Mouse (Mus musculus) heart, embryonic 14.5 days (tissue): ENCODE results near the gene Pdxp. TPM values are rescaled to one million over a fixed set of nuclear protein-coding genes. Genes with fewer than 3 reads are reported as not detected.
A peak's percentile ranks its signal among the peaks of the same experiment; 100 is the strongest.

ENCODE experiments used
- ATAC-seq: fragments of 200-750 bp; cut with Nextera tagmentation; 2 replicates; pipeline ENCODE4 v1.8.0; 2017; ENCODE audit warnings: low read depth, moderate TSS enrichment; ENCODE audit not compliant: insufficient number of reproducible peaks, insufficient read depth, low FRiP score
- H3K27ac ChIP-seq, 2 experiments: fragments of 200-500 bp in 1 of 2; fragments of 300-500 bp in 1 of 2; sonication (generic) in 1 of 2; replicated peaks in 1 of 2; 2 replicates each; pipeline ENCODE4 v1.5.1; 2012 to 2014; ENCODE audit warnings: low read depth in 2 of 2, low read length in 2 of 2, control low read depth in 1 of 2, mild to moderate bottlenecking in 1 of 2, mixed read lengths in 1 of 2; ENCODE audit not compliant: control insufficient read depth in 1 of 2, insufficient read depth in 1 of 2
- H3K27me3 ChIP-seq: fragments of 300-500 bp; sonication (generic); 2 replicates; pipeline ENCODE4 v1.6.1; 2014; ENCODE audit warnings: mild to moderate bottlenecking, low read length, control low read depth; ENCODE audit not compliant: control insufficient read depth, insufficient read depth
- H3K36me3 ChIP-seq: fragments of 300-500 bp; sonication (generic); 2 replicates; pipeline ENCODE4 v1.6.1; 2014; ENCODE audit warnings: mild to moderate bottlenecking, control low read depth, low read length, mixed read lengths; ENCODE audit not compliant: control insufficient read depth, insufficient read depth
- H3K4me1 ChIP-seq, 2 experiments: fragments of 200-500 bp in 1 of 2; fragments of 300-500 bp in 1 of 2; sonication (generic) in 1 of 2; 2 replicates each; pipeline ENCODE4 v1.6.1; 2012 to 2014; ENCODE audit warnings: low read length in 2 of 2, control low read depth in 1 of 2, mixed read lengths in 1 of 2; ENCODE audit not compliant: control insufficient read depth in 2 of 2, insufficient read depth in 2 of 2
- H3K4me2 ChIP-seq: fragments of 300-500 bp; sonication (generic); 2 replicates; pipeline ENCODE4 v1.6.1; 2014; ENCODE audit warnings: mild to moderate bottlenecking, low read length
- H3K4me3 ChIP-seq, 2 experiments: fragments of 200-500 bp in 1 of 2; fragments of 300-500 bp in 1 of 2; sonication (generic) in 1 of 2; 2 replicates each; pipeline ENCODE4 v1.5.1; 2012 to 2014; ENCODE audit warnings: low read length in 2 of 2, mild to moderate bottlenecking in 2 of 2, control low read depth in 1 of 2, low read depth in 1 of 2, moderate library complexity in 1 of 2; ENCODE audit not compliant: control insufficient read depth in 1 of 2, insufficient read depth in 1 of 2
- H3K9ac ChIP-seq: fragments of 300-500 bp; sonication (generic); 2 replicates; pipeline ENCODE4 v1.6.1; 2014; ENCODE audit warnings: mild to moderate bottlenecking, low read length
- H3K9me3 ChIP-seq: fragments of 300-500 bp; sonication (generic); 2 replicates; pipeline ENCODE4 v1.6.1; 2016; ENCODE audit warnings: low read length, control low read depth; ENCODE audit not compliant: control insufficient read depth
- WGBS: fragments of 180-500 bp; shearing (Covaris S2); extraction: QIAGEN DNeasy Blood & Tissue Kit; methylation state at CpG from one replicate; pipeline ENCODE4 v1.1.7; 2014; 5-methylcytosine and 5-hydroxymethylcytosine counted together
- polyA plus RNA-seq: library from polyadenylated mRNA; unstranded; fragments of >200 nt; fragmentation: Nextera tagmentation; extraction: Ambion mirVana; gene quantifications from 2 replicates; pipeline ENCODE4 v1.2.1, GENCODE M21; 2014

Gene Pdxp
- polyA plus RNA-seq, result 26.2 and 26.6 TPM in 2 replicates

DNA sequence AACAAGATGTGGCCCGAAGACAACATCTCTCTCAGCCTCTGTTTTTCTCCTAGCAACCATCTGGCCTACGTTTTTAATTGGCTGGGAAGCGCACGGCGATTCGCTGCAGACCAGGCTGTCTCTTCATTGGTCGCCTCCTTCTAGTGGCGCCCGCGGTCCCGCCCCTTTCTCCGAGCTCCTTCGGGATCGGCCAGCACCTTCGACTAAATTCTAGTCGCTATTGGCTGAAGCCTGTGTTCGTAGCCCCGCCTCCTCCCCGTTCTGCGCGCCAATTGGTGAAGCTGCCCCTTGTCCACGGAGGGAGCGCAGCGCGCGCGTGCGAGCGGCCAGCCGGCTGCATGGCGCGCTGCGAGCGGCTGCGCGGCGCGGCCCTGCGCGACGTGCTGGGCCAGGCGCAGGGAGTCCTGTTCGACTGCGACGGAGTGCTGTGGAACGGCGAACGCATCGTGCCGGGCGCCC lies at the start of gene Pdxp:
Gene Pdxp (plus strand): TSS at position 288 of the 459 bp plus-strand sequence.
- ATAC-seq, result peak; percentile 89
- no peaks in the 10 kb centered on the region for H3K27me3 ChIP-seq
- H3K36me3 ChIP-seq, result peaks cover 42% of the 10 kb centered on the region
- peak within 1 kb of the TSS; percentile 78 to 84 for H3K27ac ChIP-seq
- peak within 1 kb of the TSS; percentile 80 for H3K9ac ChIP-seq
- peak within 1 kb of the TSS; percentile 66 to 79 for H3K4me3 ChIP-seq
- no peaks in the 10 kb centered on the region for H3K9me3 ChIP-seq
- H3K4me2 ChIP-seq, result peak within 1 kb of the TSS; percentile 98
- WGBS, result under 1% methylated on average over 49 of the region's 51 CpGs
- peaks cover 10 to 20% of the 10 kb centered on the region in 2 experiments; a peak in 3 of 4 replicates for H3K4me1 ChIP-seq

DNA sequence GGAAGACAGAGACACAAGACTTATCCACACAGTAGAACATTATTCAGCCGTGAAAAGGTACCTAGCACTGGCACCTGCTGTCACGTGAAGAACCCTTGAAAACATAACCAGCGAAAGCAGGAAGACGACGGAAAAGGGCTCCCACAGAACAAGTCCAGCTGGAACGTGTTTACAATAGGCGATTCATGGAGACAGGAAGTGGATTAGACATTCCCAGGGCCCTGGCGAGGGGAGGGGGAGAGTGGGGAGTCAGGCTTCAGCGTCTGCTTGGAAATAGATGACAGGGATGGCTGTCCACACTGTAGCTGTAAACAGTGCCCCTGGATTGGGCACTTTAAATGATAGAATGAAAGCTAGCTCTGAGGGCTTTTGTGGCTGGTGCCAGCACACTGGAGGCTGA lies 45.3 kb upstream of the Pdxp start:
- no peaks in the 10 kb centered on the region for H3K36me3 ChIP-seq
- peaks cover 10 to 13% of the 10 kb centered on the region in 2 experiments for H3K4me1 ChIP-seq
- ATAC-seq, result peak; percentile 41
- H3K4me2 ChIP-seq, result no peak overlapping the region; the same call in 1 of the 2 replicates
- WGBS, result 32% methylated on average over 9 of the region's 9 CpGs
- H3K27me3 ChIP-seq, result no peaks in the 10 kb centered on the region
- no peaks in the 10 kb centered on the region for H3K9me3 ChIP-seq
- H3K4me3 ChIP-seq, result no peak overlapping the region
- H3K27ac ChIP-seq, result peak overlapping the region; percentile 75
- H3K9ac ChIP-seq, result no peak overlapping the region; the same call in 1 of the 2 replicates

DNA sequence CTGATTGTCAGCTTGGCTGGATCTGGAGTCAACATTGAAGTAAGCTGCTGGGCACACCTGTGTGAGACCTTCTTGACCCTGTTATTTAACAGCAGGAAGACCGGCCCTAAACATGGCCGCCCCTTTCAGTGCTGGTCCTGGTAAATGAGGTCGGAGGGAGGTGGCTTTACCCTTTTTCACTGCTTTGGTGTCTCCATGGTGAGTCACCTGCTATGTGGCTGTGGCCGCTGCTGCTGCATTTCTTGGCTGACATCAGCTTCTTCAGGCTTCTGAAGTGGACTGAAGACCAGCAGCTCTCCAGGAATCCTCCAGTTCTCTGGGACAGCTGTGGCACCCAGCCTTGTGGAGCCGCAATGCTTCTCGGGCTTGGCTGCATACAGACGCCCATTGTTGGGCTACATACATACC lies 44.9 kb upstream of the Pdxp start:
- 66% methylated on average over 7 of the region's 7 CpGs for WGBS
- H3K4me3 ChIP-seq, result no peak overlapping the region
- no peaks in the 10 kb centered on the region for H3K36me3 ChIP-seq
- no peak overlapping the region; the same call in 1 of the 2 replicates for H3K9ac ChIP-seq
- peaks cover 8 to 9% of the 10 kb centered on the region in 2 experiments for H3K4me1 ChIP-seq
- no peaks in the 10 kb centered on the region for H3K27me3 ChIP-seq
- H3K27ac ChIP-seq, result peak overlapping the region; percentile 75
- no peak overlapping the region; the same call in 1 of the 2 replicates for H3K4me2 ChIP-seq
- H3K9me3 ChIP-seq, result no peaks in the 10 kb centered on the region
- ATAC-seq, result no peak

DNA sequence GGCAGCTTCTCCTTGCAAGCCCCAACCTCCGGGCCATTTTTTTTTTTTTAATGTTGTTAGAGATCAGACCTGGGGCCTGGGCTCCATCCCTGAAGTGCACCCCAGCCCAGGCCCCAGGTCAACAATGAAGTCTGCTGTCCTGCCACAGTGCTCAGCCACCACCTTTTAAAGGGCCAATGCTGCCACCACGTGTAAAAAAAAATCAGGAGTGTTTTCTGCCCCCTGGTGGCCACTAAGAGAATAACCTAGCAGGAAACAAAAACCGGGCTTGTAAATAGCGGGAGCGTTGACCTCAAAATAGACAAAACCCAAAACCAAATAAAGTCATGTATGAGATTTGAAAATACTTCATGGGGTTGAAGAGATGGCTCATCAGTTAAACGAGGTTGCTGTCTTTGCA lies 43.9 kb upstream of the Pdxp start:
- ATAC-seq, result no peak
- Histone ChIP-seq H3K27me3 (no peaks in the 10 kb centered on the region), H3K4me1 (peaks cover 9% of the 10 kb centered on the region in 2 experiments), H3K4me2 (no peak overlapping the region), H3K9me3 (no peaks in the 10 kb centered on the region), H3K4me3 (no peak overlapping the region), H3K27ac (no peak overlapping the region), H3K9ac (no peak overlapping the region), H3K36me3 (no peaks in the 10 kb centered on the region)
- 25% methylated on average over 6 of the region's 6 CpGs for WGBS

DNA sequence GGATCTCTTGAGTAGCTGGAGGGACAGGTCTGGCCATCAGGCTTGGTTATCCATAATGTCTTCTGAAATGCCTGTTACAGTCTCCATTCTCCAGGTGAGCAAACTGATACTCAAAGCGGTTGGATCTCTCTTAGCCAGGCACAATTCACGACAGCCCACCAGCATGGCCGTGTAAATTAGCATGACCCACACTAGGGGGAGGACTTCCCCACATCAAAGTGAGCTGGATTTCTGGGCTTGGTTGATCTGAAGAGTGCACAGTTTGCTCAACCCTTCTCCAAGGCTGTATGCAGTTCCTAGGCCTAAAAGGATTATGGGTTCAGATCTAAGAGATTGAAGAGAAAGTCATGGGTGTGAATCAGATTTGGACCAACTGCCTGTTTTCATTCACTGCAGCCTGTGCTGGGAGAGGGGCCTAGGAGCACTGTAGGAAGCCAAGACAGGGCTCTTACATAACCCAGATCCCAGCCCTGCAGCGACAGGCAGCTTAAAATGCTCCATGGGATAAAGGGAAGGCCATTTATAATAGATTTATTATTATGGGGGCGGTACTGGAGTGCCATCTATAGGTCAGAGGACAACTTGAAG lies 41.6 kb upstream of the Pdxp start:
- no peak for ATAC-seq
- Histone ChIP-seq H3K4me1 (peaks cover 13 to 19% of the 10 kb centered on the region in 2 experiments), H3K36me3 (no peaks in the 10 kb centered on the region), H3K27ac (no peak overlapping the region), H3K4me3 (no peak overlapping the region), H3K27me3 (no peaks in the 10 kb centered on the region), H3K9me3 (no peaks in the 10 kb centered on the region), H3K9ac (no peak overlapping the region), H3K4me2 (no peak overlapping the region)
- 38% methylated on average over 5 of the region's 5 CpGs for WGBS

DNA sequence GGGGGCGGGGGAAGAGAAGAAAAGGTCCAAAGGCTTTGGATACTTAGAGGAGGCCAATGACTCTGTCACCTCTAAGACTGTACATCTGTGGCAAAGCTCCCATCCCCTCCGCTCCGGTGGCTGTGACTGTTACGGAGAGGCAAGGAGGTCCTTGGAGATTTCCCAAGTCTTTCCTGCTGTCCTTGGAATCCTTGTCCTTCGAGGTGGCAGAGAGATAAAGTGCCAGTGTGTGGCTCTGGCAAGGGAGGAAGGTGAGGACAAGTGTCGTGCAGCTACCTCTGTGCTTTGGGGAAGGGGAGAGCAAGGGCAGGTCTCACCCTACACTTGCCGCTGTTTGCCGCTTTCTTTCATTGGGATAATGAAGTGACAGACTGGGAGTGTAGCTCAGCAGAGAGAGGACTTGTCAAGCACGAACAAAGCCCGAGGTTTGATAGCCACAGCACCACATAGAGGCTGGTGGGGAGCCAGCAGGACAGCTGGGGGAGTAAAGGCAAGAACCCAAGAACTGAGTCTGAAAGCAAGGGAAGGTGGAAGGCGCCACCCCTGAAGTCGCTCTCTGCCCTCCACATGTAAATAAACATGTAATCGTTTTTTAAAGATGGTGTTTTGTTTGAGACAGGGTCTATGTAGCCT lies 39.8 kb upstream of the Pdxp start:
- no peaks in the 10 kb centered on the region for H3K36me3 ChIP-seq
- no peak overlapping the region for H3K27ac ChIP-seq
- no peak overlapping the region for H3K9ac ChIP-seq
- H3K27me3 ChIP-seq, result no peaks in the 10 kb centered on the region
- no peaks in the 10 kb centered on the region for H3K9me3 ChIP-seq
- H3K4me3 ChIP-seq, result no peak overlapping the region
- H3K4me1 ChIP-seq, result peaks cover 12 to 19% of the 10 kb centered on the region in 2 experiments
- no peak for ATAC-seq
- H3K4me2 ChIP-seq, result no peak overlapping the region
- 43% methylated on average over 13 of the region's 13 CpGs for WGBS

DNA sequence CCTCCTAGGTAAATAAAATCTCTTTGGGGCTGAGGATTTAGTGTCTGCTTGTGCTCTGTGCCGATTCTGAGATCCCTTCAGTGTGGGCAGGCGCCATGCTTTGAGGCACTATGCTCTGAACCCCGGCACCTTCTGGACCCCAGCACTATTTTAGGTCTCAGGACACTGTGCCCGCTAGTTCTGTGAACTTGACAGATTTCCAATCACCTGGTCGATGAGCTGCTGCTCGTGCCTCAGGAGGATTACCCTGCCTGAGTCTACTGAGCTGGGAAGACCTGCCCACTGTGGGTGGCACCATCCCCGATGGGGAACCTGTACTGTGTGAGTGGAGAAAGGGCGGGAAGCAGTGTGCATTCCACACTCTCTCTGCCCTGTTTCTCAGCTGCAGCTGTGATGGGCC lies 38.7 kb upstream of the Pdxp start:
- WGBS, result 72% methylated on average over 8 of the region's 8 CpGs

More for the DNA sequence above, 38.7 kb upstream of the Pdxp start:
- Histone ChIP-seq H3K4me3 (no peak overlapping the region), H3K36me3 (peaks cover 7% of the 10 kb centered on the region; the same call in 1 of the 2 replicates), H3K9ac (no peak overlapping the region), H3K4me2 (no peak overlapping the region), H3K9me3 (no peaks in the 10 kb centered on the region), H3K4me1 (peaks cover 16 to 24% of the 10 kb centered on the region in 2 experiments), H3K27me3 (no peaks in the 10 kb centered on the region), H3K27ac (no peak overlapping the region)
- ATAC-seq, result no peak
